Mouse (Mus musculus): Measurements from ENCODE around the gene Vmn2r79. TPM values are rescaled to one million over a fixed set of nuclear protein-coding genes. Genes with fewer than 3 reads are reported as not detected.
"Not testable (repeated sequence)": the region's sequence is repeated elsewhere in the genome, so short reads cannot be mapped to it uniquely, and the experiment has no call there.

Vmn2r79 gene
- polyA plus RNA-seq (2015; fragmentation: Nextera tagmentation; extraction: Ambion mirVana) = not detected in 2 replicates

- not testable (repeated sequence) for H3K4me1 ChIP-seq (ENCODE audit: insufficient read depth, low read depth, low read length); H3K27me3 ChIP-seq (replicated peaks; ENCODE audit: insufficient read depth, low read length); H3K9ac ChIP-seq (replicated peaks; ENCODE audit: low read depth); H3K9me3 ChIP-seq (ENCODE audit: low read length); DNase-seq (ENCODE audit: low spot score); H3K4me3 ChIP-seq (ENCODE audit: low read depth, low read length); H3K4me2 ChIP-seq (replicated peaks; ENCODE audit: low read depth, low read length); H3K27ac ChIP-seq (ENCODE audit: low read length); ATAC-seq; H3K36me3 ChIP-seq (ENCODE audit: insufficient read depth, low read length)
- WGBS = 68% methylated on average over 1 of the region's 1 CpGs
Observed at GRCm38 (mm10) chr7:86995815-86996214, at the start of gene Vmn2r79. Gene Vmn2r79, plus strand, starts transcription at chr7:86996115.

GRCm38 (mm10) chr7:86994700-86995099 lies 1.2 kb upstream of the Vmn2r79 start:
- H3K9ac ChIP-seq (replicated peaks; ENCODE audit: low read depth) = no peak overlapping the region
- H3K36me3 ChIP-seq (ENCODE audit: insufficient read depth, low read length) = no peaks in the 10 kb centered on the region
- H3K9me3 ChIP-seq (ENCODE audit: low read length) = no peaks in the 10 kb centered on the region
- no peak overlapping the region for H3K4me3 ChIP-seq (ENCODE audit: low read depth, low read length)
- H3K27me3 ChIP-seq (replicated peaks; ENCODE audit: insufficient read depth, low read length) = no peaks in the 10 kb centered on the region
- no peak for ATAC-seq
- H3K4me2 ChIP-seq (replicated peaks; ENCODE audit: low read depth, low read length) = no peak overlapping the region
- no peak for DNase-seq (ENCODE audit: low spot score)
- H3K27ac ChIP-seq (ENCODE audit: low read length) = no peak overlapping the region
- no peak for TF ChIP-seq CTCF (IDR thresholded peaks at IDR 0.05)
- TF ChIP-seq EP300 (IDR thresholded peaks at IDR 0.05) = no peak
- 28% methylated on average over 1 of the region's 1 CpGs for WGBS
- H3K4me1 ChIP-seq (ENCODE audit: insufficient read depth, low read depth, low read length) = no peaks in the 10 kb centered on the region

- H3K27ac ChIP-seq (ENCODE audit: low read length); H3K36me3 ChIP-seq (ENCODE audit: insufficient read depth, low read length); H3K27me3 ChIP-seq (replicated peaks; ENCODE audit: insufficient read depth, low read length); H3K4me2 ChIP-seq (replicated peaks; ENCODE audit: low read depth, low read length); H3K4me3 ChIP-seq (ENCODE audit: low read depth, low read length); DNase-seq (ENCODE audit: low spot score); H3K4me1 ChIP-seq (ENCODE audit: insufficient read depth, low read depth, low read length); H3K9me3 ChIP-seq (ENCODE audit: low read length); ATAC-seq; H3K9ac ChIP-seq (replicated peaks; ENCODE audit: low read depth): not testable (repeated sequence)
Observed at GRCm38 (mm10) chr7:87026486-87026885, 30.6 kb downstream of the Vmn2r79 start.

GRCm38 (mm10) chr7:87063576-87063975 lies 67.7 kb downstream of the Vmn2r79 start:
- Histone ChIP-seq H3K9ac (replicated peaks; ENCODE audit: low read depth) (no peak overlapping the region), H3K4me2 (replicated peaks; ENCODE audit: low read depth, low read length) (no peak overlapping the region), H3K4me1 (ENCODE audit: insufficient read depth, low read depth, low read length) (no peaks in the 10 kb centered on the region), H3K27ac (ENCODE audit: low read length) (no peak overlapping the region), H3K36me3 (ENCODE audit: insufficient read depth, low read length) (no peaks in the 10 kb centered on the region), H3K9me3 (ENCODE audit: low read length) (no peaks in the 10 kb centered on the region), H3K4me3 (ENCODE audit: low read depth, low read length) (no peak overlapping the region), H3K27me3 (replicated peaks; ENCODE audit: insufficient read depth, low read length) (no peaks in the 10 kb centered on the region)
- TF ChIP-seq EP300 (IDR thresholded peaks at IDR 0.05) (no peak), CTCF (IDR thresholded peaks at IDR 0.05) (no peak)
- 61% methylated on average over 4 of the region's 4 CpGs for WGBS
- ATAC-seq (no peak), DNase-seq (ENCODE audit: low spot score) (no peak)

Other genes with a start within 250 kb of the Vmn2r79 start
- 0.07 and 0.10 TPM in 2 replicates for gene Folh1, start 220.2 kb upstream of the Vmn2r79 start, polyA plus RNA-seq (2015; fragmentation: Nextera tagmentation; extraction: Ambion mirVana)
- gene Vmn2r77, start 201.1 kb upstream of the Vmn2r79 start, polyA plus RNA-seq (2015; fragmentation: Nextera tagmentation; extraction: Ambion mirVana) = not detected in 2 replicates
- gene Vmn2r78, start 81.0 kb upstream of the Vmn2r79 start, polyA plus RNA-seq (2015; fragmentation: Nextera tagmentation; extraction: Ambion mirVana) = not detected in 2 replicates
- 12.4 and 13.9 TPM in 2 replicates for gene Nox4, start 250.0 kb downstream of the Vmn2r79 start, polyA plus RNA-seq (2015; fragmentation: Nextera tagmentation; extraction: Ambion mirVana)

Measured in lung, postnatal 0 days (tissue).